ENCODE assay signal across 9 mouse cellular contexts in genomic region chr9:111562217-111562988, GRCm38 (mm10).
DNase-seq lines count a peak whose midpoint lies in the region; ATAC-seq lines count a peak whose summit lies in the region.
"Had no signal": no experiment of that assay in that cellular context is flagged by ENCODE, and none has a peak within 500 bp of the region (broad histone marks: within the 10 kb centered on the region; RNA-seq: fewer than 3 reads in every experiment).

No protein-coding gene starts in this region.

- peak overlapping the region; percentile 40; the same call in 1 of the 2 replicates for H3K27ac ChIP-seq in forebrain, embryonic 10.5 days
- no peak overlapping the region for H3K27ac ChIP-seq in forebrain, embryonic 16.5 days (ENCODE audit: low read length)
- H3K27ac ChIP-seq in limb, embryonic 12.5 days: peak overlapping the region; percentile 60
- H3K27ac ChIP-seq in midbrain, embryonic 16.5 days (ENCODE audit: low read length): no peak overlapping the region; the same call in 1 of the 2 replicates

- peaks cover 6% of the 10 kb centered on the region; the same call in 1 of the 2 replicates for H3K4me1 ChIP-seq in forebrain, embryonic 10.5 days
- peaks cover 6% of the 10 kb centered on the region for H3K4me1 ChIP-seq in forebrain, embryonic 16.5 days (replicated peaks; ENCODE audit: control insufficient read depth, insufficient read depth, low read length)
- H3K4me1 ChIP-seq in limb, embryonic 12.5 days (replicated peaks): peaks cover 28% of the 10 kb centered on the region
- 0 out of 2 replicates have a peak, but pooled peaks cover 4% of the 10 kb centered on the region for H3K4me1 ChIP-seq in midbrain, embryonic 16.5 days (ENCODE audit: control insufficient read depth, insufficient read depth, low read length)

- no peaks in the 10 kb centered on the region for H3K27me3 ChIP-seq in forebrain, embryonic 10.5 days (ENCODE audit: poor library complexity, severe bottlenecking)
- no peaks in the 10 kb centered on the region for H3K27me3 ChIP-seq in forebrain, embryonic 16.5 days (replicated peaks; ENCODE audit: control insufficient read depth, insufficient read depth, low read length)
- H3K27me3 ChIP-seq in limb, embryonic 12.5 days: no peaks in the 10 kb centered on the region
- no peaks in the 10 kb centered on the region for H3K27me3 ChIP-seq in midbrain, embryonic 16.5 days (ENCODE audit: control insufficient read depth, insufficient read depth, low read depth, low read length)

- H3K36me3 ChIP-seq in forebrain, embryonic 10.5 days (replicated peaks): no peaks in the 10 kb centered on the region
- no peaks in the 10 kb centered on the region for H3K36me3 ChIP-seq in forebrain, embryonic 16.5 days (ENCODE audit: control insufficient read depth, insufficient read depth)
- no peaks in the 10 kb centered on the region for H3K36me3 ChIP-seq in limb, embryonic 12.5 days
- no peaks in the 10 kb centered on the region for H3K36me3 ChIP-seq in midbrain, embryonic 16.5 days (ENCODE audit: control insufficient read depth, insufficient read depth, low read length)

- H3K9ac ChIP-seq in forebrain, embryonic 16.5 days (replicated peaks; ENCODE audit: low read depth, low read length): no peak overlapping the region
- no peak overlapping the region; the same call in 1 of the 2 replicates for H3K9ac ChIP-seq in limb, embryonic 12.5 days (replicated peaks)
- H3K9ac ChIP-seq in midbrain, embryonic 16.5 days (ENCODE audit: low read depth, low read length): no peak overlapping the region

- no peaks in the 10 kb centered on the region for H3K9me3 ChIP-seq in forebrain, embryonic 10.5 days
- H3K9me3 ChIP-seq in forebrain, embryonic 16.5 days (ENCODE audit: control insufficient read depth, low read length): no peaks in the 10 kb centered on the region
- no peaks in the 10 kb centered on the region for H3K9me3 ChIP-seq in limb, embryonic 12.5 days
- H3K9me3 ChIP-seq in midbrain, embryonic 16.5 days (replicated peaks; ENCODE audit: control insufficient read depth, low read length, poor library complexity, severe bottlenecking): no peaks in the 10 kb centered on the region

- whole genome bisulfite sequencing in forebrain, embryonic 10.5 days: 75% methylated on average over 19 of the region's 19 CpGs
- WGBS in forebrain, embryonic 16.5 days: 68% methylated on average over 19 of the region's 19 CpGs
- 39% methylated on average over 19 of the region's 19 CpGs for whole genome bisulfite sequencing in limb, embryonic 12.5 days
- 68% methylated on average over 19 of the region's 19 CpGs for WGBS in midbrain, embryonic 16.5 days

- DNase-seq in forebrain, embryonic 10.5 days (ENCODE audit: extremely low spot score, low spot score): no peak
- peak; percentile 24 for DNase-seq in kidney, postnatal 10 days
- no peak for DNase-seq in kidney, adult 18-20 months

- no peak overlapping the region for H3K4me3 ChIP-seq in forebrain, embryonic 10.5 days
- H3K4me3 ChIP-seq in forebrain, embryonic 16.5 days (replicated peaks; ENCODE audit: low read length): no peak overlapping the region
- H3K4me3 ChIP-seq in limb, embryonic 12.5 days (replicated peaks): no peak overlapping the region
- no peak overlapping the region for H3K4me3 ChIP-seq in midbrain, embryonic 16.5 days (ENCODE audit: low read depth, low read length)
- H3K4me3 ChIP-seq: erythroblast, embryonic 14.5 days had no signal

- H3K4me2 ChIP-seq in forebrain, embryonic 16.5 days (ENCODE audit: low read length): no peak overlapping the region
- H3K4me2 ChIP-seq in limb, embryonic 12.5 days: peak overlapping the region; percentile 35
- H3K4me2 ChIP-seq in midbrain, embryonic 16.5 days (ENCODE audit: low read length): no peak overlapping the region

- ATAC-seq in forebrain, embryonic 16.5 days: no peak
- ATAC-seq in limb, embryonic 12.5 days (ENCODE audit: insufficient number of reproducible peaks, insufficient read depth, low FRiP score, low TSS enrichment, low read depth): peak; percentile 76
- peak; percentile 84 for ATAC-seq in megakaryocyte, adult 5-6 weeks (ENCODE audit: poor library complexity, severe bottlenecking)
- ATAC-seq in midbrain, embryonic 16.5 days: no peak
- ATAC-seq in megakaryocyte-erythroid progenitor cell, adult 5-6 weeks (replicated peaks; ENCODE audit: low FRiP score, low TSS enrichment, poor library complexity, severe bottlenecking): no peak

Comparison
In these comparisons a context has a peak if more than half of its experiments do, and no peak if none do; other contexts are left out.
1. H3K27ac ChIP-seq: peak in forebrain, embryonic 10.5 days (single experiment) and limb, embryonic 12.5 days (single experiment); none in forebrain, embryonic 16.5 days (single experiment) and midbrain, embryonic 16.5 days (single experiment).
2. ATAC-seq: peak in limb, embryonic 12.5 days (single experiment) and megakaryocyte, adult 5-6 weeks (single experiment); none in forebrain, embryonic 16.5 days (single experiment), midbrain, embryonic 16.5 days (single experiment) and megakaryocyte-erythroid progenitor cell, adult 5-6 weeks (single experiment).